Mouse (Mus musculus): ENCODE data around the gene Hist2h2aa1. TPM values are rescaled to one million over a fixed set of nuclear protein-coding genes. Genes with fewer than 3 reads are reported as not detected.

Gene Hist2h2aa1
- total RNA-seq, 2 experiments from 2014 or later = 7.7 to 40.9 TPM

Small RNA genes lying within 50 kb of the gene (microRNA-seq; reads per million reads assigned to microRNA genes)
- gene Gm44492 = not detected
- not detected for gene Gm47311
- gene Gm47313 = not detected

Other genes with a start within 250 kb of the Hist2h2aa1 start
- 10 to 100 TPM; 76.4 to 89.1 TPM for gene Plekho1, start 249.5 kb upstream of the Hist2h2aa1 start, total RNA-seq (2021)
- gene Vps45, start 187.0 kb upstream of the Hist2h2aa1 start, total RNA-seq (2021) = 10 to 100 TPM; 20.5 to 26.0 TPM
- gene Otud7b, start 141.0 kb upstream of the Hist2h2aa1 start, total RNA-seq (2021) = 10 to 100 TPM; 52.2 to 54.5 TPM
- gene Mtmr11, start 83.5 kb upstream of the Hist2h2aa1 start, total RNA-seq (2021) = 1 to 10 TPM; 3.2 TPM
- 10 to 100 TPM; 16.9 to 17.2 TPM for gene Sf3b4, start 73.2 kb upstream of the Hist2h2aa1 start, total RNA-seq (2021)
- gene Sv2a, start 64.3 kb upstream of the Hist2h2aa1 start, total RNA-seq (2021) = 1 to 10 TPM; 5.0 to 6.5 TPM
- gene Bola1, start 25.8 kb upstream of the Hist2h2aa1 start, total RNA-seq (2021) = 10 to 100 TPM; 19.3 to 22.2 TPM
- gene Hist2h2ab, start 25.6 kb upstream of the Hist2h2aa1 start, total RNA-seq (2021) = 1 to 10 TPM; 3.0 to 3.4 TPM
- gene Hist2h2ac, start 24.6 kb upstream of the Hist2h2aa1 start, total RNA-seq (2021) = 10 to 100 TPM; 30.5 to 34.4 TPM
- gene Hist2h2be, start 24.4 kb upstream of the Hist2h2aa1 start, total RNA-seq (2021) = 10 to 100 TPM; 10.1 to 11.6 TPM
- 10 to 100 TPM in 1 of 2 experiments, 1 to 10 TPM in 1; 9.3 to 10.4 TPM for gene Hist2h3c2, start 6.4 kb upstream of the Hist2h2aa1 start, total RNA-seq (2021)
- 100 to 1,000 TPM; 232 to 233 TPM for gene Hist2h2aa2, start 5.2 kb upstream of the Hist2h2aa1 start, total RNA-seq (2021)
- gene Hist2h3c1, start 1.2 kb downstream of the Hist2h2aa1 start, total RNA-seq (2021) = not detected
- 10 to 100 TPM; 14.4 to 16.9 TPM for gene Hist2h4, start 17.8 kb downstream of the Hist2h2aa1 start, total RNA-seq (2021)
- gene Hist2h3b, start 23.2 kb downstream of the Hist2h2aa1 start, total RNA-seq (2021) = 10 to 100 TPM; 25.8 to 48.9 TPM
- 10 to 100 TPM; 47.3 to 58.1 TPM for gene Hist2h2bb, start 24.3 kb downstream of the Hist2h2aa1 start, total RNA-seq (2021)
- 1 to 10 TPM in 1 of 2 experiments, under 1 TPM in 1; 0.94 to 1.1 TPM for gene Fcgr1, start 48.5 kb downstream of the Hist2h2aa1 start, total RNA-seq (2021)
- gene BC107364, start 206.8 kb downstream of the Hist2h2aa1 start, total RNA-seq (2021) = not detected

All from heart, postnatal 25 days (tissue).